Comparison of ENCODE assay signal across 8 mouse cellular contexts in the genomic region with DNA sequence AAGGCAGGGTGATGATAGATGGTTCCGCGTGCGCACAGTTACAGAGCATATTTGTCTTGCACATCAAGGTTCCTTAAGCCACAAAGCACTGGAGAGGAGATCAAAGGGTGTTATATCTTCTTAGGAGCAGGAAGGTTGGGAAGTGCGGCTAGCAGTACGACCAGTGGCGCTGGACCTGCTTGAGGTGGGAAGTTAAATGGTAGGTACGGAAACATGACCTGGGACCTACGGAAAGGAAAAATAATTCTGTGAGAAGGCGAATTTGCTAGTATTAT.
A peak's percentile ranks its signal among the peaks of the same experiment; 100 is the strongest.
DNase-seq lines count a peak whose midpoint lies in the region; ATAC-seq and TF ChIP-seq lines count a peak whose summit lies in the region.

No protein-coding gene starts in this region.

- H3K9ac ChIP-seq in heart, adult 2 months (ENCODE audit: low read depth, low read length) = no peak overlapping the region
- peak overlapping the region; percentile 73 for H3K9ac ChIP-seq in MEL (ENCODE audit: control insufficient read depth, low read depth, low read length, poor library complexity, severe bottlenecking)
- H3K9ac ChIP-seq in hindbrain, embryonic 11.5 days (ENCODE audit: low read depth, low read length) = peak overlapping the region; percentile 67

- TF ChIP-seq POLR2A in heart, adult 2 months (IDR thresholded peaks at IDR 0.05; ENCODE audit: insufficient read depth, low read depth, low read length) = no peak
- TF ChIP-seq POLR2A in MEL (IDR thresholded peaks at IDR 0.05; ENCODE audit: control insufficient read depth in 1 of 2, insufficient read depth in 1 of 2, low read depth in 1 of 2, low read length in 2 of 2, poor library complexity in 1 of 2) = no peak

- ATAC-seq in hindbrain, embryonic 11.5 days (ENCODE audit: low FRiP score) = peak; percentile 21
- peak; percentile 20 for ATAC-seq in megakaryocyte, adult 5-6 weeks (ENCODE audit: poor library complexity, severe bottlenecking)

- H3K4me3 ChIP-seq in heart, adult 2 months = peak overlapping the region; percentile 44
- H3K4me3 ChIP-seq in MEL (ENCODE audit: control insufficient read depth in 1 of 2, insufficient read depth in 1 of 2, low read depth in 2 of 2, low read length in 2 of 2) = peak overlapping the region; percentile 73 to 83
- H3K4me3 ChIP-seq in hindbrain, embryonic 11.5 days (ENCODE audit: low read depth, low read length) = peak overlapping the region; percentile 35

- no peak for TF ChIP-seq RAD21 in MEL (IDR thresholded peaks at IDR 0.05; ENCODE audit: low read depth, low read length)

- intact Hi-C loops in heart, adult 2 months (cut with DNase I) = loop anchor here (5.0 kb wide), 2 partner anchors 126 to 616 kb away; a partner anchor contains a TSS
- intact Hi-C loops in heart, postnatal 36 days (cut with DNase I) = loop anchor here (5.0 kb wide), 2 partner anchors 126 to 631 kb away; a partner anchor contains a TSS

- 0 out of 2 replicates have a peak, but pooled peaks cover 2% of the 10 kb centered on the region for H3K4me1 ChIP-seq in heart, adult 2 months (ENCODE audit: control insufficient read depth, insufficient read depth, low read length)
- H3K4me1 ChIP-seq in MEL (ENCODE audit: control insufficient read depth in 1 of 2, insufficient read depth in 2 of 2, low read length in 2 of 2) = peaks cover 0 to 9% of the 10 kb centered on the region in 2 experiments; a peak in 3 of 4 replicates
- H3K4me1 ChIP-seq in hindbrain, embryonic 11.5 days (replicated peaks; ENCODE audit: control insufficient read depth, insufficient read depth, low read length) = peaks cover 4% of the 10 kb centered on the region; the same call in 1 of the 2 replicates

- no peaks in the 10 kb centered on the region for H3K36me3 ChIP-seq in heart, adult 2 months (ENCODE audit: control insufficient read depth, insufficient read depth, low read length)
- peaks cover 0 to 3% of the 10 kb centered on the region in 2 experiments; a peak in 2 of 4 replicates for H3K36me3 ChIP-seq in MEL (ENCODE audit: control insufficient read depth in 1 of 2, insufficient read depth in 2 of 2, low read length in 2 of 2)
- H3K36me3 ChIP-seq in hindbrain, embryonic 11.5 days (ENCODE audit: control insufficient read depth, insufficient read depth, low read length) = no peaks in the 10 kb centered on the region

- no peaks in the 10 kb centered on the region for H3K79me2 ChIP-seq in heart, adult 2 months (replicated peaks; ENCODE audit: control insufficient read depth, insufficient read depth, low read length)
- H3K79me2 ChIP-seq in MEL (ENCODE audit: control insufficient read depth, insufficient read depth, low read length, poor library complexity) = no peaks in the 10 kb centered on the region; the same call in 1 of the 2 replicates

- peaks cover 12% of the 10 kb centered on the region for H3K27me3 ChIP-seq in heart, adult 2 months (ENCODE audit: control insufficient read depth, insufficient read depth, low read length)
- no peaks in the 10 kb centered on the region for H3K27me3 ChIP-seq in MEL (ENCODE audit: control insufficient read depth in 1 of 2, insufficient read depth in 2 of 2, low read length in 2 of 2)
- H3K27me3 ChIP-seq in hindbrain, embryonic 11.5 days (ENCODE audit: control insufficient read depth, insufficient read depth, low read length) = peaks cover 2% of the 10 kb centered on the region; the same call in 1 of the 2 replicates

- DNase-seq in heart, adult 2 months = no peak
- no peak for DNase-seq in heart, postnatal 36 days
- no peak for DNase-seq in MEL (ENCODE audit: low read depth, low spot score)
- no peak for DNase-seq in hindbrain, embryonic 11.5 days (ENCODE audit: low spot score)
- DNase-seq in frontal cortex, postnatal 10 days (ENCODE audit: low spot score in 2 of 2) = no peak
- no peak for DNase-seq in frontal cortex, postnatal 25 days (ENCODE audit: low spot score in 2 of 2)
- DNase-seq in ovary, postnatal 10 days (ENCODE audit: low spot score) = no peak

- H3K4me2 ChIP-seq in hindbrain, embryonic 11.5 days (replicated peaks; ENCODE audit: low read depth, low read length) = peak overlapping the region; percentile 66

- no peak for TF ChIP-seq CTCF in heart, adult 2 months (IDR thresholded peaks at IDR 0.05)
- no peak for TF ChIP-seq CTCF in MEL (IDR thresholded peaks at IDR 0.05 in 2 of 3, conservative IDR thresholded peaks at IDR 0.05 in 1 of 3; ENCODE audit: control insufficient read depth in 1 of 3, insufficient read depth in 1 of 3, low read depth in 2 of 3, low read length in 3 of 3, poor library complexity in 1 of 3, severe bottlenecking in 1 of 3)

- 1% methylated on average over 9 of the region's 9 CpGs for WGBS in heart, adult 2 months
- under 1% methylated on average over 9 of the region's 9 CpGs for WGBS in hindbrain, embryonic 11.5 days

- no peak for TF ChIP-seq EP300 in heart, adult 2 months (IDR thresholded peaks at IDR 0.05; ENCODE audit: insufficient read depth, low read depth, low read length)
- TF ChIP-seq EP300 in MEL (IDR thresholded peaks at IDR 0.05; ENCODE audit: low read depth in 1 of 2, low read length in 2 of 2) = no peak

- H3K27ac ChIP-seq in heart, adult 2 months = no peak overlapping the region
- H3K27ac ChIP-seq in MEL (ENCODE audit: control insufficient read depth, low read depth, low read length) = peak overlapping the region; percentile 90
- peak overlapping the region; percentile 94 for H3K27ac ChIP-seq in hindbrain, embryonic 11.5 days (ENCODE audit: low read depth, low read length)

- H3K9me3 ChIP-seq in MEL (replicated peaks; ENCODE audit: insufficient read depth, low read length) = no peaks in the 10 kb centered on the region
- H3K9me3 ChIP-seq in hindbrain, embryonic 11.5 days (ENCODE audit: control insufficient read depth, low read length) = no peaks in the 10 kb centered on the region

TF ChIP-seq in MEL, 35 proteins besides CTCF, POLR2A, EP300 and RAD21:
- TF ChIP-seq E2F4 (IDR thresholded peaks at IDR 0.05; ENCODE audit: borderline replicate concordance, low read depth, low read length) = 0 out of 2 replicates have a peak, but pooled peaks have one; percentile 5
- no peak for TF ChIP-seq BHLHE40 (IDR thresholded peaks at IDR 0.05; ENCODE audit: borderline replicate concordance, low read depth, low read length)
- TF ChIP-seq ZMIZ1 (IDR thresholded peaks at IDR 0.05; ENCODE audit: low read depth, low read length) = no peak
- no peak for TF ChIP-seq RCOR1 (IDR thresholded peaks at IDR 0.05; ENCODE audit: low read depth, low read length)
